Mouse (Mus musculus) thymus, adult 2 months (tissue): Measurements from ENCODE around the gene Rnf181.

Experiments
- CTCF ChIP-seq: fragments of 200-500 bp; IDR thresholded peaks from 2 replicates; pipeline ENCODE4 v1.5.1; 2012; ENCODE audit warnings: mild to moderate bottlenecking, control low read depth, low read length, moderate library complexity, borderline replicate concordance; ENCODE audit not compliant: control insufficient read depth, poor library complexity, insufficient read depth; ENCODE audit errors: extremely low read depth
- POLR2A ChIP-seq: fragments of 200-500 bp; IDR thresholded peaks from 2 replicates; pipeline ENCODE4 v1.6.1; 2012; ENCODE audit warnings: mild to moderate bottlenecking, low read length, control low read depth, moderate library complexity; ENCODE audit not compliant: control insufficient read depth, poor library complexity, insufficient read depth; ENCODE audit errors: extremely low read depth

- TF ChIP-seq CTCF, result no peak
- TF ChIP-seq POLR2A, result no peak
Measured at GRCm38 (mm10) chr6:72410518-72410917, 43.8 kb upstream of the Rnf181 start.
